Mouse (Mus musculus): ENCODE measurements around the gene Smad6.

The Smad6 gene

GRCm38 (mm10) chr9:63959129-63959932 is 62.5 kb downstream of the Smad6 start:
- DNase-seq: peak in 1 of 2 experiments; percentile 70

GRCm38 (mm10) chr9:63958337-63959030 is 63.4 kb downstream of the Smad6 start:
- no peak for DNase-seq

DNA sequence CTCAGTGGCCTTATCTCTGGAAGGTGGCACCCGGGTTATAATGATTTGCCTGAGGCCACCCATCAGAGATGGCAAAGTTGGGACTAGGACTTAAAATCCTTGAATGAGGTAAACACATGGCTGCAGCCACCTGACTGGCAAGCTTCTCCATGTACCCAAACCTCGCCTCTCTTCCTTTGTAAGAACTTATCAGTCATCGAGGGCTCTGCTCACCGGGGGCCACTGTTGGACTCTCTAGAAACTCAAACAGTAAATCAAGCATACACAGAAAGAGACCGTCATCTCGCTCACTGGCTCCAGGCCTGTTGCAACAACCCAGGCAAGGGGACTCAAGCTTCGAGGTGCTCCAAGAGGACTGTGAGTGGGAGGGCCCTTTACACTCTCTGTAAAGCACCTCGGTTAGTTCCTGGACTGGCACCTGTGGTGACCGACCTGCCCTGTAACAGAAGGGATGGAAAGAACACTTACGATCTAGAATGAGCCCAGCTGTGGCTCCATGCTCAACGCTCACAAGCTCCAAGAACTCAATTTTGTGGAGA is 64.1 kb downstream of the Smad6 start:
- DNase-seq: no peak

GRCm38 (mm10) chr9:63956052-63956451 is 65.8 kb downstream of the Smad6 start:
- peak in 1 of 2 experiments; percentile 77 for DNase-seq

- DNase-seq: no peak
Measured at GRCm38 (mm10) chr9:63953691-63954090, 68.2 kb downstream of the Smad6 start.

GRCm38 (mm10) chr9:63952591-63952990 is 69.3 kb downstream of the Smad6 start:
- DNase-seq: no peak

DNA sequence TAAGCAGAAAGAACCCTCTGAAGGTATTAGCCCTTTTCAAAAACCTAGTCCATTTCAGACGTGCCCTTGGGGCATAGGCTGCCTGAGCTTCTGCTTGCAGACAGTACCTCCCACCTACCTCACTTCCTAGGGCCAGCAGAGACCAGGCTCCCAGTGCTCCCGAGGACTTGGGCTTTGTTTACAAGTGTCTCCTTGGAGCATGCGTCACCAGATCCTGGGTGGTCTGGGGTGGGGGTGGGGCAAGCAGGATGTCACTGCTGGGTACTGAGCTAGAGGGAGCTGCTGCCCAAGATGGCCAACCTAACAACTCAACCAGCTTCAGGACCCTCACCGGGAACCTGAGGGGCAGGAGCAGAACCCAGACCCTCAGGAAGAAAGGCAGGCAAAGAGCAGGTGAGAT is 71.5 kb downstream of the Smad6 start:
- DNase-seq: no peak

DNA sequence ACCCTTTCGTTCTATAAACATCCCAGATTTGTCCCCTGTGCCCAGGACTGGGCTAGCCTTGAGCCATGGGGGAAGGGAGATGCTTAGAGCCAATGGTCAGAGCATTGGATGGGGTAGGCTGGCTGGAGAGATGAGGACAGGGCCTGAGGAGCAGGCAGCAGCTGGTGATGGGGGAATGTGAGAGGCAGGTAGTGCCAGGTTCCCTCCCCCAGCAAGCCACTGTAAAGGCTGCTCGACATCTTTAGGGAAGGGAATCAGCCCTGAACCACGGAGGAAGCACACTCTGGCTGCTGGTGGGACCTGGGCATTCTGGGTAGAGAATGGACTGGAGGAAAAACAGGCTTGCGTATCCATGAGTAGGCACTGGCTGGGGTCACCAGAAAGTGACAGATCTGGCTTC is 72.5 kb downstream of the Smad6 start:
- no peak for DNase-seq

DNA sequence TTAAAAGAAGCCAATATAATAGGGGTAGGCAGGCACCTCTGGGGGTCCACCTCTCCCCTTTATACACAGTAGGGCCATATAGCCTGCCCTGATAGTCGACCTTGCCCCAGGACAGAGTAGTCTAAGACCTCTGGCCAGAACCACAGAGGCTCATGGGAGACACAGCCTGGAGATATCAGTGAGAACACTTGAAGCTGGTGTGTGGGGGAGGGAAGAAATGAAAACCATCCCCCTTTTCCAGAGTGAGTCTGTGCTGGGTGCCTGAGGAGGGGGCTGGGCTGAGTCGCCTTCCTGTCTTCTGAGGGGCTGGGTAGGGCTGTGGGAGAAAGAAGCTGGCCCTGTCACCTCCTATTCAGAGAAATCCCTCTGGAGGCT is 79.3 kb downstream of the Smad6 start:
- no peak for DNase-seq

DNA sequence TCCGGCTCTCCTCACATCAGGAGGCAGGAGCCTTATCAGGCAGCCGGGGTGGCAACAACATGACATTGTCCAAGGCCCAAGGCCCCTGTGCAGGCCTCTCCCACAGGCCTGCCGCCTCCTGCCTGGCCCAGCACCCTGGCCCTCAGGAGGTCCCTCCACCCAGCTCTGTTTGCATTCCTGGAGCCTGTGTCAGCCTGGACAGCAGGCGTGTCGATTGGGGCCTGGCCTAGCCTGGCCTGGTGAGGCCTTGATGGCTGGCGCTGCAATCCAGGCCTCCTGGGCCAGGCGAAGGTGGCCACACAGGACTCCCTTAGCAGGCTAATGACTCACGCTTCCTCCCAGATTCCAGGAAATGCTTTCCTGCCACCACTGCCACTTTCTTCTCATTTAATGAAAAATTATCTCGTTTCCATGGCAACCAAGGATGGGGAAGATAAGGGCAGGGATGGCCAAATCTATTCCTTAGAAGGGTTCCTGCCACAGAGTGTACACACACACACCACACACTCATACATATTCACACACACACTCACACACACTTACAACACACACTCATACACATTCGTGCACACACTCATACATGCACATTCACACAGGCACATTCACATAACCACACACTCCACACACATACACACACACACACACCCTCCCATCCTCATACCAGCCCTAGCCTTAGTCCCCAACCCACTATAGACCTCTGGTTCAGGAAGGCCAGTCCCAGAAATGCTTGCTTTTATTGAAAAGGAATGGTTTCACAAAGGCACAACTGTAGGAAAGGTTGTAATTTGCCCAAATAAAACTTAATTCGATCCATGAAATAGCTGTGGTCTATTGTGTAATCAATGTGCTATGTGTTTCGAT is 79.9 kb downstream of the Smad6 start:
- no peak for DNase-seq

DNA sequence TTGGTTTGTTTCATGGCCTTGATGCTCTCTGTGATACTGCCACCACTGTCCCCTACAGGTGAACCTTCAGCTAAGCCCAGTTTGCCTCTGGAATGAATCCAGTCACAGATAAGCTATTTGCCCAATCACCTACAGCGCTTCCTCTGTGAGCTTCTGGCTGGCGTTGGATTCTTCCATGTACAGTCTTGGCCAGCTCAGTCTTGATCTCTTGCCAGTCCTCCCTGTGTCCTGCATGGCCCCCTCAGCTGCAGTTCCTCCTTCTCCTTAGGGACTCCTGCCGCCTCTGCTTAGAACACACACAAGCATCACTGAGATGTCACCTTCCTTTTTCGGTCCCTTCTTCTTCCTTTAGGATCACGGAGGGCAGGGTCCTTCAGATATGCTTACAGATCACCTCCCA is 85.6 kb downstream of the Smad6 start:
- DNase-seq: no peak

GRCm38 (mm10) chr9:63933068-63933467 is 88.8 kb downstream of the Smad6 start:
- DNase-seq: no peak

DNA sequence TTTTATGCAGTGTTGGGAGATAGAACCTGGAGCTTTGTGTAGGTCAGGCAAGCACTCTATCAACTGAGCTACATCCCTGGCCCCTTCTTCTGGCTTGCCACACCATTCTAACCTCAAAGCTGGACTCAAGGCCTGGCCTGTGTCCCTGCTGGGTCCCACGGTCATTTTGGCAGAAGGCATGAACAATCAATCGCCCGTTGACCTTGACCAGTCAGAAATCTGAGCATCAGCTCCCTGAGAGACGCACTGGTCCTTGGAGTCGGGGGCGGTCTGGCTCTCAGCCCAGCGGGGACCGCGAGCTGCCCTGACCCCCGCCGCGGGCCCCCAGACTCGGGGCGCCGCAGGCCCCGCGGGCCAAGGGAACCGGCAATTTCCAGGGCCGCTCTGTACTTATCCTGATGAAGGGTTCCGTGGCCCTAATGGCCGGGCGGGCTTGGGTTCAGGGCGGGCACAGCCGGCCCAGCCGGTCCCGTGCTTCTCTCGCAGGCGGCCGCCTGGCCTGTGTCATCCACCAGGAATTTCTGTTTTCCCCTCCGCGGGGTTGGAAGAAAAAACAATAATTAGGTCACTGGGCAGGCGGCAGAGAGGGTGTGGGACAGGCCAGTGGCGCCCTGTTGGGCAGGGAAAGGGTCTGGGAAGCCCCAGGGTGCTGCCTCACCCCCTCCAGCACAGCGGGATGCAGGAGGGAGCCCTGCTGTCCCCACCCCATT is 94.4 kb downstream of the Smad6 start:
- DNase-seq: peak; percentile 36 to 50

- DNase-seq: no peak
Measured at GRCm38 (mm10) chr9:63926377-63926776, 95.5 kb downstream of the Smad6 start.

DNA sequence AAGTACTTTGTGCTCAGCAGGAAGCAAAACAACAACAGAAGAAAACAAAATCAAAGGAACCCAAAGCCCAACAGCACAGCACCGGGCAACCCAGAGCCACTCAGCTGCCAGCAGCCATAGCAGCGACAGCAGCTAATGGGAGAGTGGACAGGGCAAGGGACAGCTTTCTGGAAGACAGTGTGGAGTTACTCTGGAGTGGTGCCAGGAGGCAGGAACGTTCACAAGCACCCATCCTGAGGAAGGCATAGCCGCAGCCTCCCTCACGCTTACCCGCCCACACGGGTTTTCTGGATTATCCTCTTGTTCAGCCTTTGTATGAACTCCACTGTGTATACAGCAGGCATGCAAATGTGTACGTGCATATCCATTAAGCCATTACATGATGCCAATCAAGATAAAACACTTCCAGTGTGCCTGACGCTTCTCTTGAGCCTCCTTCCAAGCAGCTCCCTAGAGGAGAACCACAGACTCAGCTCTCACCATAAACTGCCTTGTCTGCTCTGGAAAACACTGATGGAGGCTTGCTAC is 98.6 kb downstream of the Smad6 start:
- DNase-seq: no peak

DNA sequence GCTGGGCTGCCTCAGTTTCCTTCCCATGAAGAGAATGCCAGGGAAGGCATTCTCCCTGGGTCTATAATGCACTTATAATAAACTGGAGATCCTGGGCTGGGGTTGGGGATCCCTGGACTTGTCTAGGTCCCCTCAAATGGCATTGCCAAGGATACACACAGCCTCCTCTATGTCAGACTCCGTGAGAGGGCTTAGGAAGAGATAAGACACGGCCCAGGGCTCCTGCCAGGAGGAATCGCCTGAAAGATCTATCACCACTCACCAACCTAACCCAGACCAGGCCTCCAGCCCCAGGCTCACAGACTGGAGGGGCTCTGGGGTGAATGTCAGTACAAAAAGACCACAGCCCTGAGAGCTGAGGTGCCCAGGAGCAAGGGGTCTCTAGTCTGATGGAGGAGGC is 102.2 kb downstream of the Smad6 start:
- no peak for DNase-seq

DNA sequence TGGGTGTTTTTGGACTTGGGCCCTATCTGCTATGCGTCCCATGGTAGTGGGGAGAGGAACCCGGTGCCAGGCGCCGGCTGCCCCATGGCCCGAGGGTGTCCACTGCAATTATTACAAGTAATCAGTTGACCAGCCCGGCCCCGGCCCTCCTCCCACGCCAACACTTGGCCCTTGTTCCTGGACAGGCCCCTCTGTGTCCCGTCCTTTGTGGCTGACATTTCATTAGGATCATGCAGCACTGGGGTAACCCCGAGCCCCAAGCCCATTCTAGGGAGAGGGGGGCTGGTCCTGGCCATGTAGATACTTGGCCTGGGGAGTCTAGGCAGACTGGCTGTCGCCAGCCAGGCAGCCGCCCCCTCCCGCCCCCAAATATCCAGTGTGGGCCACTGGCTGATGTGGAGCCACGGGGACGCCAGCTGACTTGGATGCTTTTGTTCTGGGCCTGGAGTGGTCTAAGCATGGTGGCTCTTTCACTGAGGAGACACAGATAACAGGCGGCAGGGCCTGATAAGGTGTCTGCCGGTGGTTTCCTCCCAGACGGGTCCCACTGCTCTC is 102.8 kb downstream of the Smad6 start:
- no peak for DNase-seq

DNA sequence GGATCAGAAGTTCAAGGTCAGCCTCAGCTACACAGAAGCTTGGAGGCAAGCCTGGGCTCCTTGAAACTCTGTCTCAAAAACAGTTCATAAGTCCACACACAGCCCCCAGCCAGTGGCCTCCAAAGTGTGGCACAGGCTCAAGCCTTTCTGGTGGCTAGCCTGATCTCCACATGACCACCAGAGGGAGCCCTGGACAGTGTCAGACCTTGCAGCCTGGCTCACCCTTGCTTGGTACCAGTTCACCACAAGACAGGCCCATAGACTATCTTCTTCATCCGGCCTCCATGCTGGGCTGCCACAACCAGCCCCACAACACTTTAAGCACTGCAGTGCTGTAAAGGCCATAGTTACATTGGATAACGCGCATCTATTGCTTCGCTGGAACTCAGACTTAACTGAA is 103.6 kb downstream of the Smad6 start:
- DNase-seq: peak; percentile 62 to 81

DNA sequence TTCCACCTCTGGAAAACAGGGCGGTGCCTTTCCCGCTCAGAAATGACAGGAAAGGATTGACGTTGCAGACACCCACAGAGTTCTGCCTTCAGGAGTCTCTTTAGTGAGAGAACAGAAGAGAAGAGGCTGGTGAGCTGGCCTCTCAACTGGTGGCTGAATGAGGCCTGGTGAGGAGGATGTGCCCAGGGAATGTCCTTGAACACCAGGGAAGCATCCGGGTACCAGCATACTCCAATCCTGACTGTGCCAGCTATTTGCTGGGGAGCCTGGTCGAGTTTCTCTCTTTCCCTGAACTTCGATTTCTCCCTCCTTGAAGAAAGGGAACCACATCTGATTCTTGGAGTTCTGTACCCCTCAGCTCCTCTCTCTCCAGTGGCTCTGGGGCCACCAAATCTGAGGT is 105.4 kb downstream of the Smad6 start:
- DNase-seq: no peak

- peak in 1 of 2 experiments; percentile 72 for DNase-seq
Measured at GRCm38 (mm10) chr9:63915976-63916375, 105.9 kb downstream of the Smad6 start.

DNA sequence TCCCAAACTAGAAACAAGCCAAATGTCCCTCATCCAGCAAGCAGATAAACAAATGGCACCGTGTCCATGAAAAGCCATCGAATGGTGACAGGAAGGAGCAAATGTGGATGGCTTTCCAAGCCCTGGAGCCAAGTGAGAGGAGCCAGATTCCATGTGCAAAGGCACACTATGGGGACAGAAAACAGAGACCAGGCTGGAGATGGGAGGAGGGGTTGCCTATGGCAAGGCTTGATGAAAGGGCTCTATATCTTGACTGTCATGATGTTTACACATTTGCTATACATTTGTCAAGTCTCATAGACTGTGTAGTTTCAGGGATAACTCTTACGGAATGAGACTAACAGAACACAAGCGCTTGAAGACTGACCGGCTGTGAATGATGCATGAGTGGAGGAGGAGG is 106.9 kb downstream of the Smad6 start:
- no peak for DNase-seq

- no peak for DNase-seq
Measured at GRCm38 (mm10) chr9:63912051-63912450, 109.8 kb downstream of the Smad6 start.

Data from kidney, adult 8-10 months (tissue).